Mouse (Mus musculus) erythroblast, embryonic 14.5 days (primary cell): Measurements from ENCODE around the gene Tpcn1. TPM values are rescaled to one million over a fixed set of nuclear protein-coding genes. Genes with fewer than 3 reads are reported as not detected.
A peak's percentile ranks its signal among the peaks of the same experiment; 100 is the strongest.
"Not testable (repeated sequence)": the region's sequence is repeated elsewhere in the genome, so short reads cannot be mapped to it uniquely, and the experiment has no call there.

ENCODE experiments used
- H3K27me3 ChIP-seq: 2 replicates; pipeline ENCODE4 v1.6.1; 2012; ENCODE audit warnings: inconsistent platforms; ENCODE audit not compliant: control insufficient read depth
- H3K36me3 ChIP-seq: 2 replicates; pipeline ENCODE4 v1.6.1; 2012; ENCODE audit warnings: mild to moderate bottlenecking, inconsistent platforms; ENCODE audit not compliant: control insufficient read depth
- H3K4me1 ChIP-seq: 2 replicates; pipeline ENCODE4 v1.6.1; 2012; ENCODE audit warnings: inconsistent platforms; ENCODE audit not compliant: control insufficient read depth
- H3K4me3 ChIP-seq: replicated peaks from 2 replicates; pipeline ENCODE3; 2012; ENCODE audit warnings: moderate library complexity, mild to moderate bottlenecking, inconsistent platforms
- H3K9me3 ChIP-seq: 2 replicates; pipeline ENCODE4 v1.6.1; 2012; ENCODE audit warnings: low read length, inconsistent platforms, mixed read lengths; ENCODE audit not compliant: control insufficient read depth
- GATA1 ChIP-seq: IDR thresholded peaks from 2 replicates; pipeline ENCODE4 v1.6.1; 2012; ENCODE audit warnings: low read length, inconsistent platforms, mixed read lengths
- TAL1 ChIP-seq: IDR thresholded peaks from 3 replicates; pipeline ENCODE4 v1.6.1; 2012; ENCODE audit warnings: low read length, inconsistent platforms, mixed read lengths
- polyA plus RNA-seq: library from polyadenylated mRNA; stranded (reverse); fragments of >175 nt; gene quantifications from 2 replicates; pipeline ENCODE4 v1.2.3, GENCODE M21; 2012

Tpcn1 gene
- polyA plus RNA-seq, 1 experiment, result 30.3 TPM

DNA sequence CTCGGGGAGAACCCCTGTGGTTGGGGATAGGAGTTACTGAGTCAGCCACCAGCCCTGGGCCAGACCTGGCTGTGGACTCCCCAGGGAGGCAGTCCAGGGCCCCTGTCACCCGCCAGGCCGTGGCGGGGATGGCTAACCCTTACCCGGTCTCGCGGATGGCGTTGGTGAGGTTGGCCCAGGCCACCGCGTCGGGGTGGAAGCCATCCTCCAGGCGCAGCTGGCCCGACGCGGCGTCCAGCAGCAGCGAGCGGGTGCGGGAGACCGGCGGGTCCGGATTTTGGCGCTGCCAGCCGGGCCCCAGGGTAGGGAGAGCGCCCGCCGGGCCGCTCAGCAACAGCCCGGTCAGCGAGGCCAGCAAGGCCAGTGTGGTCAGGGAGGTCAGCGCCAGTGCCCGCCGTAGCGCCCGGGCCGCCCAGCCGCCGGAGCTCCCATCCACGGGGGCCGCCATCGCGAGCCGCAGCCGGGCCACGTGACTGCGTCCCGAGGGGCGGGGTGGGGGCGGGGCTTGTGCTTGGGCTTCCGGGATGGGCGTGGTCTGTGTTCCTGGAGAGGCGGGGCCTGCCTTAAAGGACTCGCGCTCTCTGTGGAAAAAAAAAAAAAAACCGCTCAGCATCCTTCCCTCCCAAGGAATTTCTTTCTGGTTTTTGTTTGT is 85.2 kb downstream of the Tpcn1 start, which contains the start of gene Plbd2:
Gene Plbd2 (minus strand): TSS at position 482 of the 652 bp plus-strand sequence.
- peak within 1 kb of the TSS; percentile 81 for H3K4me3 ChIP-seq
- H3K36me3 ChIP-seq, result peaks cover 11% of the 10 kb centered on the region
- H3K9me3 ChIP-seq, result no peaks in the 10 kb centered on the region
- TF ChIP-seq TAL1 (no peak), GATA1 (no peak)
- H3K4me1 ChIP-seq, result peaks cover 31% of the 10 kb centered on the region
- no peaks in the 10 kb centered on the region for H3K27me3 ChIP-seq

DNA sequence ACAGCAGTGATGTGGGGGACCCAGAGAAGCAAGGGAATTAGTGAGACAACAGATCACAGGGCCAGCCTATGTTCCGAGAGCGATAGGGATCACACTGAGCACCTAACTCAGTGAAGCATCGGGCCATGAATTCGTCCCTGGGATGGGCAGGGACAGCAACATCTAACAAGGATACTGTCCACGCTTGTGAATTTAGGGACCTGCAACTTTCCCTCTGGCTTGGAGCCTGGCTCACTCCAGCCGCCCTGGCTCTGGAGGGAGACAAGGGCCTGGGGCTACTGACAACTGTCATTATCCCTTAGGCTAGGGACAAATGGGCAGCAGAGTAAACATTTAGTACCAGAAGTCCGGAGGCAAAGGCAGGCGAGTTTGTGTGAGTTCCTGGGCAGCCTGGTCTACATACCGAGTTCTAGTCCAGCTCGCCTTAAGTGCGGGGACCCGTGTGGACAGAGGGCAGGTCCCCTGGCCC is 85.8 kb downstream of the Tpcn1 start:
- TF ChIP-seq TAL1, result no peak
- TF ChIP-seq GATA1, result no peak

DNA sequence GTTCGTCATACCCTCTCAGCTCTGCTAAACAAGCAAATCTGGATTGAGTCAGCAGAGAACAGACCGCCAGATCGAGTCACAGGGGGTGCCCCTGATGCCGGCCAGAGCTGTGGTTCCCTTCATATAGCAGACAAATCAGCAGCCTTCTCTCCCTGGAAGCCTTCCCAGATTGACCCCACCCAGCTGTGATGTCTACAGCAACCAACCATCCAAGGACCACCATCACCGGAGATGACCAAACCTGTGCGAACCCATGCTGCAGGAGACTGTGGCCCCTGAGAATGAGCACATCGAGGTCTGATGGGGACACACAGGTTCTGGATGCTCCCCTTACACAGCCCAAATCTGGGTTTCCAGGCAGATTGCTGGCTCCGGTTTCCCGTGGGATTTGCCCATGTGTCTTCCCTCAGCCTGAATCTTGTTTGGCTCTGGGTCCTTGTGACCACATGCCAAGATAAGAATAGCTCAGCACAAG is 86.3 kb downstream of the Tpcn1 start:
- Histone ChIP-seq H3K27me3 (no peaks in the 10 kb centered on the region), H3K36me3 (peaks cover 13% of the 10 kb centered on the region), H3K4me3 (peak overlapping the region; percentile 81)

More for the DNA sequence above, 85.8 kb downstream of the Tpcn1 start:
- H3K27me3 ChIP-seq, result no peaks in the 10 kb centered on the region
- no peaks in the 10 kb centered on the region for H3K9me3 ChIP-seq
- peaks cover 12% of the 10 kb centered on the region for H3K36me3 ChIP-seq
- H3K4me1 ChIP-seq, result peaks cover 31% of the 10 kb centered on the region
- H3K4me3 ChIP-seq, result peak overlapping the region; percentile 81

DNA sequence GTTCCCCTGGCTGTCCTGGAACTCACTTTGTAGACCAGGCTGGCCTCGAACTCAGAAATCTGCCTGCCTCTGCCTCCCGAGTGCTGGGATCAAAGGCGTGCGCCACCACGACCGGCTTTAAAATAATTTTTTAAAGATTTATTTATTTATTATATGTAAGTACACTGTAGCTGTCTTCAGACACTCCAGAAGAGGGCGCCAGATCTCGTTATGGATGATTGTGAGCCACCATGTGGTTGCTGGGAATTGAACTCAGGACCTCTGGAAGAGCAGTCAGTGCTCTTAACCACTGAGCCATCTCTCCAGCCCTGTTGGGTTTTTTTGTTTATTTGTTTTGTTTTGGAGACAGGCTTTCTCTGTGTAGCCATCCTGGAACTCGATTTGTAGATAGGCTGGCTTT is 87.9 kb downstream of the Tpcn1 start:
- not testable (repeated sequence) for H3K4me3 ChIP-seq, H3K27me3 ChIP-seq, H3K9me3 ChIP-seq
- peaks cover 29% of the 10 kb centered on the region for H3K4me1 ChIP-seq
- H3K36me3 ChIP-seq, result peaks cover 17% of the 10 kb centered on the region

More for the DNA sequence above, 86.3 kb downstream of the Tpcn1 start:
- peaks cover 31% of the 10 kb centered on the region for H3K4me1 ChIP-seq
- TF ChIP-seq GATA1 (no peak), TAL1 (no peak)
- no peaks in the 10 kb centered on the region for H3K9me3 ChIP-seq

DNA sequence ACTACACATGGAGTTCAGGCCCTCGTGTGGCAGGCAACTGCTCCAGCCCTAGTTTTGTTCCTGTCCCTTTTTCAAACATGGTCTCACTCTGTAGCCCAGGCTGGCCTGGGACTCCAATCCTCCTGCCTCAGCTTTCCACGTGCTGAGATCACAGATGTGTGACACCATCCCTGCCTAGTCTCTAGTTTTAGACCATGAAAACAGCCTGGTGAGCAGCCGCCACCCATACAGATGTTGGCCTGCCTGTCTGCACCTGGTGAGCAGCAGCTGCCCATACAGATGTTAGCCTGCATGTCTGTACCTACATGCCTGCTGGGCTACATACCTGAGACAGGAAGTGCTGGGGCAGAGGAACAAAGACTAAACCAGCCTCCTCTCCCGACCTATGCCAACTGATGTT is 89.3 kb downstream of the Tpcn1 start:
- no peak for TF ChIP-seq GATA1
- no peak for TF ChIP-seq TAL1
- H3K27me3 ChIP-seq, result no peaks in the 10 kb centered on the region
- peaks cover 21% of the 10 kb centered on the region for H3K4me1 ChIP-seq
- H3K4me3 ChIP-seq, result no peak overlapping the region
- peaks cover 30% of the 10 kb centered on the region for H3K36me3 ChIP-seq
- no peaks in the 10 kb centered on the region for H3K9me3 ChIP-seq

DNA sequence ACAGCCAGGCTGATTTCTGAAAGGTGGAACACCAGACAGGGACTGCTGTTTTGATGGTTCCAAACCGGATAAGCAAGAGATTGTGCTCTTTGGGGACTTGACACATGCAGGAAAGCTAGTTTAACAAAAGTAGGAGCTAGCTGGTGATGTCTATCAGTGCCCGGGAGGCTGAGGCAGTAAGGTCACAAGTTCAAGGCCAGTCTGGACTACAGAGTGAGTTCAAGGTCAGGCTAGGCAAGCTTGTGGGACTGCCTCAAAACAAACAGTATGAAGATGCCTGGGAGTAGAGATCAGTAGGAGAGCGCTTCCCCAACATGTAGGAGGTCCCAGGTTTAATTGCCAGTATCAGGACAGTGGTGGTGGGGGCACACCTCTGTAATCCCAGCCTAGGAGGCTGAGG is 91.4 kb downstream of the Tpcn1 start:
- TF ChIP-seq TAL1, result no peak
- no peak for TF ChIP-seq GATA1
- H3K4me3 ChIP-seq, result no peak overlapping the region
- peaks cover 5% of the 10 kb centered on the region for H3K4me1 ChIP-seq
- H3K36me3 ChIP-seq, result peaks cover 50% of the 10 kb centered on the region
- no peaks in the 10 kb centered on the region for H3K9me3 ChIP-seq
- H3K27me3 ChIP-seq, result no peaks in the 10 kb centered on the region

DNA sequence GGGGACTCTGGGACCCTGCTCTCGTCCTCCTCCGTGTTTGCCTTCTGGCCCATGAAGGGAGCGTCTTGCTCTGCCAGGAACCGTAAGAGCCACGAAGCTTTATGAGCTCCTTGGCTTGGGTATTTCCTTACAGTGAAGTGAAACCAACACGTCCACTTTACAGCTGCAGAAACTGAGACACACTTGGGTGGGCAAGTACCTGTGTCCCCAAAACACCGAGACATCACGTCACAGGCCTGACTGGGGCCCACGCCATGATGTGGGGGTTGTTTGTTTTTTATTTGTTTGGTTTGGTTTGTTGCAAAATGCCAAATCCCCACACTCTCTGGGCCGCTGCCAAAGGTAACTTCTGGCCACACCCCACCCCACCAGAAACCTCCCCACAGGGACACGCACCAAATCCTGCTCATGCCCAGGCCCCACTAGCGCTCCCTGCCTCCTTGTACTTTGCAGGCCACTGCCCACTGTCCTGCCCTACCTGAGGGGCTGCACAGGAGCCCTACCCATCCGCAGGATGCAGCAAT is 92.7 kb downstream of the Tpcn1 start:
- Histone ChIP-seq H3K9me3 (no peaks in the 10 kb centered on the region), H3K4me1 (peaks cover 3% of the 10 kb centered on the region), H3K4me3 (no peak overlapping the region), H3K27me3 (no peaks in the 10 kb centered on the region), H3K36me3 (peaks cover 58% of the 10 kb centered on the region)
- TF ChIP-seq GATA1 (no peak), TAL1 (no peak)

DNA sequence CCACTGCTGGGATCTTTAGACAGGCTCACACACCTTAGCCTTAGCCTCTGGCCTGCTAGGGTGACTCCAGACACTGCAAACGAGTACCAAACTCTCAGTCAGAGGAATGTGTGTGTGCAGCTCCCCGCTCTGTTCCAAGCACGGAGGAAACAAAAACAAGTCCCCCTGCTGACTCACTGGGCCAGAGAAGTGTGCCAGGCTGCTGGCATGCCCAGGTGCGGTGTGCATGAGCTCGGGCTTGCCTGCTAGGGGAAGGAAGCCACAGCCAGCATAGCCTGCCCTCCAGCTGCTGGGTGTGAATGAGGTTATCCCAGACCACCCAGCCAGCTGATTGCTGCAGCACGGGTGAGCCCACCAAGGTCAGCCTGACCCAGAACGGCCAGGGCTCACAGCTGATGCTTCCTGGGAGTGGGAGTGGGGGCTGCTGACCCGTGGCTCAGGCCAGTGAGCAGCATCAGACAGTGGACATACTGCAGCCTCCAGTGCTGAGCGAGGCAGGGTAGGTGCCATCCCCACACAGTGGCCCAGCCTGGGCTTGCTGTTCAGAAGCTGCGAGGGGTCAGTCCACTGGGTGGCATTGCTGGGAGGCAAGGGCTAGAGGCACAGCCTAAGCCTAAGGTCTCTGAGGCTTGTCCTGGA is 93.3 kb downstream of the Tpcn1 start:
- no peak for TF ChIP-seq GATA1
- TF ChIP-seq TAL1, result no peak
- Histone ChIP-seq H3K4me1 (peaks cover 3% of the 10 kb centered on the region), H3K36me3 (peaks cover 58% of the 10 kb centered on the region), H3K9me3 (no peaks in the 10 kb centered on the region), H3K27me3 (no peaks in the 10 kb centered on the region), H3K4me3 (no peak overlapping the region)

DNA sequence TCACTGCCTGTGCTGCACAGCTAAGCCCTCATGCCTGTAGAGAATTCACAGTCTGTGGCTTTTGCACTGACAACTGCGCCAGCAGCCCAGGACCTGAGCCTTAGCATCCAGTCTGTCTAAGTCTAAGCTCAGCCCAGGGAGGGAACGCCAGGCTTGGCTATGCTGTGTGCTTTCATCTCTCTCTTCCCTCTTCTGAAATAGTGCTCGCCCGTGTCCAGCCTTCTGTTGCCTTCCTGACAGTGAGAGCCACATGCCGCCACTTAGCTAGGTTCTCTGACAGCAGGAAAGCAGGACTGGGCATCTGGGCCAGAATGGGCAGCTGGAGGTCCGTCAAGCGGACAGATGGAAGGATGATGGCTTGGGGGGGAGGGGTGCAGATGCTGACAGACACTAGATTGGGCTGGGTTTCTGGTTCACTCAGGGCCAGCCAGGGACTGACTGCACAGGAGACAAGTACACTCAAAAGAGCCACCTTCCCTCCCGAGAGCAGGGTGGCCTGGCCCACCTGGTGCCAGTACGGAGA is 94.5 kb downstream of the Tpcn1 start:
- Histone ChIP-seq H3K27me3 (no peaks in the 10 kb centered on the region), H3K36me3 (peaks cover 53% of the 10 kb centered on the region), H3K4me1 (no peaks in the 10 kb centered on the region), H3K9me3 (no peaks in the 10 kb centered on the region), H3K4me3 (no peak overlapping the region)
- TF ChIP-seq GATA1 (no peak), TAL1 (no peak)
